Mouse (Mus musculus) small intestine, adult 2 months (tissue): ENCODE data around the gene Nectin1.

Experiments used
- CTCF ChIP-seq: fragments of 200-500 bp; IDR thresholded peaks from 2 replicates; pipeline ENCODE4 v1.5.1; 2012; ENCODE audit warnings: low read depth, mild to moderate bottlenecking, control low read depth, inconsistent platforms, low read length, moderate library complexity, mixed read lengths; ENCODE audit not compliant: insufficient replicate concordance, insufficient read length; ENCODE audit errors: extremely low read depth
- POLR2A ChIP-seq: fragments of 200-500 bp; IDR thresholded peaks from 2 replicates; pipeline ENCODE4 v1.6.1; 2012; ENCODE audit warnings: low read depth, mild to moderate bottlenecking, control low read depth, inconsistent platforms, low read length, moderate library complexity

- no peak for TF ChIP-seq POLR2A
- TF ChIP-seq CTCF, result no peak
These were observed 112.1 kb downstream of the Nectin1 start for GRCm38 (mm10) chr9:43855887-43856286.
